Mouse (Mus musculus) kidney, adult 2 months (tissue): ENCODE measurements at regions not wholly inside any gene's neighbourhood (a gene's known extent, or its start where the extent isn't known, plus 50 kb on each side); places are given as distances from the start of the nearest gene placed in this dataset.

ENCODE experiments used
- CTCF ChIP-seq: fragments of 200-500 bp; conservative IDR thresholded peaks from 2 replicates; pipeline ENCODE4 v1.5.1; 2011; ENCODE audit warnings: low read depth, mild to moderate bottlenecking, control low read depth, low read length, moderate library complexity, mixed read lengths; ENCODE audit not compliant: insufficient read depth, insufficient read length
- POLR2A ChIP-seq: fragments of 200-500 bp; IDR thresholded peaks from one replicate; pipeline ENCODE4 v1.6.1; 2011; ENCODE audit warnings: low read depth, low read length, control low read depth

GRCm38 (mm10) chr13:107882337-107882736, 161.9 kb upstream of the Smim15 start:
- TF ChIP-seq CTCF (no peak), POLR2A (no peak)
